Mouse (Mus musculus) kidney, postnatal 10 days (tissue): ENCODE measurements around the gene Zbtb16.

Experiments used
- DNase-seq: peaks from one replicate; pipeline ENCODE4 v3.0.0; 2021; ENCODE audit warnings: mixed read lengths

Gene Zbtb16

DNA sequence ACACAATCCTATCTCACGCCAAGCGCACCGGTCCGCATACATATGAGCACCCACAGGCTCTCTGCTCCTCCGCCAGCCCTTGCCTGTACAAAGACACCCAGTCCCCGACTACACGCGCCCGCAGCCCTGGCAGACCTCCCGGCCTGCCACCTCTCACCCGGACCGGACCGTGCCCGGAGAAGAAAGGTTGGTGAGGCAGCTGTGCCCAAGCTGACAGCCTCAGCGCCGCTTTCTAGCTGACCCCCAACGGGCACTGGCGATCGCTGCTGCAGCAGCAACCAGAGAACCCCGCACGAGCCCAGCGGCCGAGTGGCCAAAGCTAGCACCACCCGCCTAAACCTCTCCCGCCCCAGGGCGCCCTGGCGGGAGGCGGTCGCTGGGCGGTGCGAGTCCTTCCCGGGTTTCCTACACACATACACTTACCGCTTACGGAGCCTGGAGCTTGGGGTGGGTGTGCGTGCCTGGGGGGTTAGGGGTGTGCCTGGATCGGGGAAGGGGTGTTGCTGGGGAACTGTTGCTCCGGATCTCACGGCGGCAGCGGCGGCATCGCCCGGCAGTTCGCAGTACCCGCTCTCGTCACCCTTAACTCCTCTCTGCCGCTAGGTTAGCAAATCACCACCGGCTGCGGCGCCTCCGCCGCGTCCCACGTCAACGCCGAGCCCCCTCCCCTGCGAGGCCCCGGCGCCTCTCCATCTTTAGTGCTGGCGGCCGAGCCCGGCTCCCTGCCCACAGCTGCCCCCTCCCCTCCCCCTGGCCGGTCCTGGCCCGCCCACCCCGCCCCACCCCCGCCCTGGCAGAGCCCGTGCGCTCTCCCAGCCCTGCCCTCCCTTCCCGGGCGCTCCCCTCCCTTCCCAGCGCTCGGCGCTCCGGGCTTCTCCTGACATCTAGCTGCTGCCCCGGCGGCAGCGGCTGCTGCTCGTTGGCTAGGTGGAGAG lies at the start of gene Zbtb16:
TSS of gene Zbtb16 (minus strand) at position 592 of the 935 bp plus-strand sequence.
- DNase-seq: peak; percentile 73

- no peak for DNase-seq
Measured at GRCm38 (mm10) chr9:48872896-48873295, 36.9 kb upstream of the Zbtb16 start.

GRCm38 (mm10) chr9:48866523-48867121 lies 30.6 kb upstream of the Zbtb16 start:
- no peak for DNase-seq

- DNase-seq: no peak
Measured at GRCm38 (mm10) chr9:48865235-48865634, 29.2 kb upstream of the Zbtb16 start.

DNA sequence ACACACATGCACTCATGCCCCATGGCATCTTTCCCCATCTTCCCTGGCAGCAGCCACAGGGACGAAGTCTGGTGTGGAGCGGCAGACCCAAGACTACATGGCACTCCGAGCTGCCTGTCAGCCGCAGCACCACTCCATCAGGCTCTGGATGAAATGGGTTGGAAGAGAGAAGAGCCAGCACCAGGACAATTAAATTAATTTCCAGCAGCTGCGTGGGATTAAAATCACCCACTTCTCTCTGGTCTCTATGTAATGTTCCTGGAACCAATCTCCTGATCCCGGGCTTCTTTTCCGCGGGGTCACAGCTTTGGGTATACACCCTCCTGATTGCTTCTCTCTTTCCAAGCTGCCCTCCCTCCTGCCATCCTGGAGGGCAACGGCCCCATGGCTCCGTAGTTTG lies 25.5 kb upstream of the Zbtb16 start:
- DNase-seq: no peak

- peak; percentile 81 for DNase-seq
Measured at GRCm38 (mm10) chr9:48860526-48860845, 24.5 kb upstream of the Zbtb16 start.

DNA sequence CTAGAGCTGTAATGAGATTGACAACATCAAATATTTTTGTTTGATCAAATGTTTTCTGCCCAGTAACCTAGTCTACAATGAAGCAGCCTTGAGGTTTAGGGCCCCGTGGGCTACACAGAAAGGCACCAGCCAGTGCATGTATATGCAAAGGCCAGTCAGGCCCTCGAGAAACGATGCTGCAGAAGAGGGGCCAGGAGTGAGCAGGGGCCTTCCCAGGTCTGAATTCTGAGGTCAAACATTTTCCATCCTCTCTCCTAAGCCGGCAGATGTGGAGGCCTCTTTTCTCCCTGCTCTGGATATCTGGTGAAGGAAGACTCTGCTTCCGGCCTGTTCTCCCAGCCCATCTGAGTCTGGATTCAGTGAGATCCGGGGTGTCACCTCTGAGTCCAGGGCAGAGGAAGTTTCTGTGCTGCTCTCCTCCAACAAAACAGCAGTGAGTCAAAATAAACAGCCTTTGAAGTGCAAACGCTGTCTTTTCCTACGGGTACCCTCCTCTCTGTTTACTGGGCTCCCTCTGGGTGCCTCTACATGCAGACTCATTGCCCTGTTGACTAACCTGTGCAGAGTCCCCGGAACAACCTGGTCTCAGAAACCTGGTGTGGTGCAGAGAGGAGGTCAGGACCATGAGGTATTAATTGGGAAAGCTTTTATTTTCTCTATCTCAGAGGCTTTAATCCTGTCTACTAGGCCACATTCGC lies 24.0 kb upstream of the Zbtb16 start:
- DNase-seq: no peak

DNA sequence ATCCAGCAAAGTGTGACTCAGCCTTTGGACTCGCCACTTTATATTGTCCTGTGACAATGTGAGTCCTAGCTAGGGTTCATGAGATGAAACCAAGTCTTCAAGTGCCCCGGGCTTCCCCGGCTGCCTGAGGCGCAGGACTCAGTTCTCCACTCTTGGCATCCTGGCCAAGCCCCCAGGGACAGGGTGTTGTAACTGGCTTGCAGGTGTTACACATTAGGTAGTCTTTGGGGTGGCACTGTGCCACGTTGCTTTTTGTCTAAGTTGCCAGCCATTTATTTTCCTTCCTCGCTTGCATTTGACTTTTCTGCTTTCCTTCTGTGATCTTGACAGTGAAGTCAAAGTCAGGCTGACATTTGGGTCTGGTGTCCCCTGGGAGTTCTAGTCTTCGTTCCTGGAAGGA lies 21.9 kb upstream of the Zbtb16 start:
- no peak for DNase-seq

- DNase-seq: no peak
Measured at GRCm38 (mm10) chr9:48856240-48856639, 20.2 kb upstream of the Zbtb16 start.

- DNase-seq: no peak
Measured at GRCm38 (mm10) chr9:48849531-48849930, 13.5 kb upstream of the Zbtb16 start.

- no peak for DNase-seq
Measured at GRCm38 (mm10) chr9:48839568-48839967, 3.5 kb upstream of the Zbtb16 start.

DNA sequence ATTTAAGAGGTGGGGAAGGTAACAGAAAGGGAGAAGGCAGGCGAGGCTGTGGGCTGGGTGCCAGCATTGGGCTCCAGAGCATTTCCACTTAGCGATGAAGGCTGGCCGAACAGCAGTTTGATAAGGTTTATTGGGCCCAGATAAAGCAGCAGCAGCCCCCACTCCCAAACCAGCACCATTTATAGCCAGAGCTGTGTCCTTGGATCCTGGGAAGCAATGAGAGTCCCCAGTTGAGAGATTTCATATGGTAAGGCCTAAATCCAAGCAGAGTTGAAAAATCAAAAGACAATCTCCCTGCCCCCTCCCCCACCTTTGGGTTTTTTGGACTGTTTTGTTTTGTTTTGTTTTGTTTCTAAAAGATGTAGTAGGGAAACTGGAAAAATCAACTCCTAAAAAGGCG lies 2.3 kb upstream of the Zbtb16 start:
- no peak for DNase-seq

DNA sequence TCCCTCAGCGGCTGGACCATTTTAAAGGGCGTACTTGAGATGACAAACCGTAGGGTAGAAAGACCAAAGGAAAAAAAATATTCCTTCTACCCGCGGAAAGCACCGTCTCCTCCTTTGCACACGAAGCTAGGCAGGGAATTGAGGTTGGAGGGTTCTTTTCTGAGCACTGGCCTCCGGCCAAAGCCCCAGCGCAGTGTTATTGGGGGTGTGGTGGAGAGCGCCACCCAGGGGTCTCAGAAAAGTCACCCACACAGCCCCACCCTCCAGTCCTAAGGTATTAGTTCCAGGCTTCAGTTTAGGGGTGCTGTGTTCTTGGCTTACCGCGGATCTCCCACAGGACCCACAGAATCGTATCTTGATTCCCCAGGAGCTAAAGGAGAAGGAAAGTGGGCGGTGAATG lies 1.2 kb upstream of the Zbtb16 start:
- peak; percentile 33 for DNase-seq

- no peak for DNase-seq
Measured at GRCm38 (mm10) chr9:48836566-48836930, 526 bp upstream of the Zbtb16 start.

DNA sequence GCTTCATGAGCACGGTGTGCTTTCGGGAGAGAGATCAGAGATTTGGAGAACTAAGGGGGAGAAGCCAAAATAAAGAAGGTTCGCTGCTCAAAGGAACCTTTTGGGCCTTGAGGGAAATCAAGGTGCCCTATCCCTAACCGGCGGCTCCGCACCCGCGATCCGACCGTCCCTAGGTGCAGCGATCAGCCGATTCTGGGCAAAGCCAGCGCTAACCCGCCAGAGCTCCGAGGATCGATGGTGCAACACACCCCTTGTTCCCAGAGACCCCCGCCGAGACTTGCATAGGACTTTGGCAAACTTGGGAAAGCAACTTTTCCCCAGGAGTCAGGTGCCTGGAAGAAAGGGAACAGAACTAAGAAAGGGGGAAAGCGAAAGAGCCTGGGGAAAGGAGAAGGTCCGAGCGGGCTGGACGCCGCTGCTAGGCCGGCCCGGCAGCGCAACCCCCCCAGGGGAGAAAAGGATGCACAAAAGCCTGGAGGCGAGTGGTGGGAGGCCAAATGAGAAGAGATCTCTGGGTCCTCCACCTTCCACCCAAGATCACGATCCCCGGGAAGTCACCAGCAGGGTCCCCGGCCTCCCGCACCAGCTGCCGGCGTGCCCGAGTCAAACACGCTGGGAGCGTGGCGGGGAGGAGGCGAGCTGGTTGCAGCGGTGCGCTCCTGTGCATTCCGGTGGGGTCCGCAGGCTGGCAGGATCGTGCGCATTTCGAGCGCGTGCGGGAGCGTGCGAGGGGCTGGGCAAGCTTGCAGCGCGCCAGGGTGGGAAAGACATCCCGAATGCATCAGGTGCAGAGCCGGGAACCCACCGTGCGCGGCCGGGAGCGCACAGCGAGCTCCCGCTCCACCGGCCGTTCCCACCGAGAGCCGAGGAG lies 1.2 kb downstream of the Zbtb16 start:
- DNase-seq: peak; percentile 27

DNA sequence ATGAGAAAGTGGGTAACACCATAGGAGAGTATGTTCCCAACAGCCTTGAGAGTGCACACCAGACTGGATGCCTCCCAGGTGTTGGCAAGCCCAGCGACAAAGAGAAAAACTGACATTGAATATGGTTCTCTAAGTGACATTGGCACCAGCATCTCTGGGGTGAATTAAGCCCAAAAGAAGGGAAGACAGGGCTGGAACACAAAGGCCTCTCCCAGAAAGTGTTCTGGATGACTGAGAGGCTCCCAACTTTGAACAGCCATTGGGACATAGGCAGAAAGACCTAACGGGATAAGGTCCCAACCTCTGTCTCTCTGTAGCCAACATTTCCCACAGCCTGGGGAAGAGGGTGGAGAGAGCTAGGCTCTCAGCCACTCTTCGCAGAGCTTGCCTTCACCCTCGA lies 2.0 kb downstream of the Zbtb16 start:
- DNase-seq: no peak

DNA sequence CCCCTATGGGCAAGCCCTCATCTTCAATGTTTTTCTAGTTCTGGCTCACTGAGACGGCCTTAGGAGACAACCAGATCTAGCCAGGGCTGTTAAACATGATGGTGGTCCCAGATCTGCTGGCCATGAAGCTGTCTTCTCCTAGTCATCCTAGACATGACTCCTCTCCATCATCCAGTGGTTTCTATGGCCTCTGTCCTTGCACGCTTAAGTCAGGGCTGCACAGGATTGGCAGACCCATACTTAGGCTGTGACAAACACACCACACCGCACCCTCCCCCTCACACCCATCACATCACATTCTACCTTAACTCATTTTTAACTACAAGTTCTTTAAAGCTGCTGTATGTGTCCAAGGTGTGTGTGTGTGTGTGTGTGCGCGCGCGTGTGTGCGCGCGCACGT lies 2.5 kb downstream of the Zbtb16 start:
- DNase-seq: no peak

DNA sequence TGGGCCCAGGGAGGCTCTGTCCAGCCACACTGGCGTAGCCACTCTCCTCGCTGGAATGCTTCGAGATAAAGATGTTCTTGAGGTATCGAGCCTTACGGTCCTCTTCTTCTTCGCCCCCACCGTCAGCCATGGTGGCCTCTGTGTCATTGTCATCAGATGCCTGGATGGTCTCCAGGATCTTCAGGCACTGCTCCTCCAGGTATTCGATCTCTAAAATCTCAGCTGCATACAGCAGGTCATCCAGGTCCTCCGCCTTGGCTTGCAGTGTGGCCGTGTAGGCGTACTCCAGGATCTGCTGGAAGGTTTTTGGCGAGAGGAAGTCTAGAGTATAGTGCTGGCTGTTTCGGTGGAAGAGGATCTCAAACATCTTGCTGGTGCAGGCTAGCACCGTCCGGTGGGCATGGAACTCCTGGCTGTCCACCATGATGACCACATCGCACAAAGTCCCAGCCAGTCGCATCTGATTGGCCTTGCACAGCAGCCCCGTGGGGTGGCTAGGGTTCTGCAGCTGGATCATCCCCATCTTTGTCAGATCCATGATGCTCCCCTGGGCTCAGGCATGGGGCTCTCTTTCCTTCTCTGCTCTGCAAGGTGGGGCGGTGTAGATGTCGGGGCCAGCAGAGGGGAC lies 3.4 kb downstream of the Zbtb16 start:
- no peak for DNase-seq

DNA sequence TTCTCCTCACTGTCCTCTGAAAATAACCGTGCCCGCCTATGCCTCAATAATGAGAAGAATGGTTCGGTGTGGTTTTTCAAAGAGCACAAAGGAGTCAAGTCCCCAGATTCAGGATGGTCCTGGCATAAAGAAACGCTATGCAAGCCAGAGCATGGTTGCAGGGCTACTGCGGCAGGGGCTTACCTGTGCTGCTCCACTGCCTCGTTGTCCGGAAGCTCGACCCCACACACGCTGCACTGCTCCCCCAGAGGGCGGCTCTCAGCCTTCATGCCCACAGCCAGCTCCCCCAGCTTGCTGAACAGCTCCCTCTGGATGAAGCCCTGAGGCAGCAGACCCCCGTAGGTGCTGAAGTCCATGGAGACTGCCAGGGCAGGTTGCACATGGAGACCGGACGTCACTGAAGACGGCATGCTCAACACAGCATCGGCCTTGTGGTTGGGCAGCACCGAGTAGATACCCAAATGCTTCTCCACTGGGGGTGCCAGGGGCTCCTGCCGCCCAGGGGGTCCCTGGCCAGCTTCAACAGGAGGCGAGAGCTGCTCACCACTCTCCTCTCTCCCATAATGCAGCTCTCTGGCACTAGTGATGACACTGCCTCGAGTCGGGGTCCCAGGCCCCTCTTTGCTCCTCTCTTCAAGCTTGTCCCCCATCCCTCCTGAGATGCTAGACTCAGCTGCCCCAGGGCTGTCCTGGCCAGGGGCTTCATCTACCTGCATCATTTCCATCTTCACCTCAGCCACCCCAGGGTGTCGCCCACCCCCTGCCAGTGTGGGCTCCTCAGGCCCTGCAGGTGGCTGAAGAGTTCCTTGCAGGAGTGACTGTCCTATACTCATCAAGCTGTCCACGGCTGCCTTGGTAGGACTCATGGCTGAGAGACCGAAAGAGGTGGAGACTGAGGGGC lies 4.2 kb downstream of the Zbtb16 start:
- DNase-seq: no peak

DNA sequence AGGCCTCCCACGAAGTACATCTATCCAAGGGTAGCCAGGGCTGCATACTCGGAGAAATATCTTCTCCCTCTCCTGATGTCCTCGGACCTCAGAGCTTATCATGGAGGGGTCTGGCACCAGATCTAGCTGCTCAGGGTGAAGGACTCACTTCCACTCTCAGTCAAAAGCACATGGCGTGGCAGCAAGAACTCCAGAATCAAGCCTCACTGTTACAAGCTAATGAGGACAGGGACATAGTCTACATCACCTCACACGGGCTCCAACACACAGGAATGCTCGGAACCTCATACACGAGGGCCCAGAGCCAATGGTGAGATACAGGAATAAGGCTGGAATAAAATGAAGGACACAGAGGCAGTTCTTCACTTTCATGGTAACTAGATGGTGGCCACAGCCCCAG lies 7.2 kb downstream of the Zbtb16 start:
- DNase-seq: no peak

DNA sequence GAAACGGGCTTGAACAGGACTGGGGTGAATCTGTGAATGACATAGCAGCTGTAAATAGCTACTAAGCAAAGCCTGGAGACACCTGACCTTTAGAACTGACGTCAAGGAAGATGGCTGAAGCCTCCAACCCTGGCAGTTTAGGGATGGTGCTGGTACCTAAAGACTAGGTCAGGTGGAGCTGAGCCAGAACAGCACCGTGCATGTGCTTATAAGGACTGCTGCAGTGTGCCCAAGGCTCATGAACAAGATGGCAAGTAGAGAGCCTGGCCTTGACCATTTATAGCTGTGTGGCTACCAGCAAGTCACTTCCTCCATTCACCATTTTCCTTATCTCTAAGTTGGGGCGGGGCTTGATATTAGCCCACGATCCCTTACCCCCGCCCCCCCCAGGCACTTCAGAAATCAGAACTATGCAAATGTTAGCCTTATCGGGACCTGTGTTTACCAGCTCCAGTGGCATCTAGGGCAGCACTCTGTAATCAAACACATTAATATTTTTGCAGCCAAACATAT lies 9.6 kb downstream of the Zbtb16 start:
- DNase-seq: no peak
